Mouse (Mus musculus) left cerebral cortex, adult 2 months (tissue): Measurements from ENCODE around the gene Txndc2. TPM values are rescaled to one million over a fixed set of nuclear protein-coding genes. Genes with fewer than 3 reads are reported as not detected.
A peak's percentile ranks its signal among the peaks of the same experiment; 100 is the strongest.

Source experiments
- DNase-seq, 2 experiments: peaks; one replicate each; pipeline ENCODE4 v3.0.0; 2021 to 2022; ENCODE audit warnings: low spot score in 2 of 2, mixed read lengths in 1 of 2; ENCODE audit errors: extremely low spot score in 1 of 2
- H3K27ac ChIP-seq: fragments of 200-600 bp; 2 replicates; pipeline ENCODE4 v1.8.1; 2022
- H3K4me3 ChIP-seq: fragments of 200-600 bp; 2 replicates; pipeline ENCODE4 v1.8.1; 2022
- CTCF ChIP-seq: fragments of 200-600 bp; IDR thresholded peaks from 2 replicates; pipeline ENCODE4 v1.8.1; 2022; ENCODE audit warnings: antibody characterized with exemption, mild to moderate bottlenecking, moderate library complexity
- intact Hi-C: fragments of 180-260 bp; cut with DNase I; formaldehyde crosslinking; loops from one replicate; pipeline ENCODE4 v1.15.1; 2025
- total RNA-seq, 2 experiments: library from RNA; stranded (reverse); gene quantifications; 2 replicates each; pipeline ENCODE4 v1.2.3; 2021

Txndc2 gene
- total RNA-seq, 2 experiments from 2014 or later, result 0.19 to 0.25 TPM

GRCm38 (mm10) chr17:65623130-65623529 lies 18.8 kb downstream of the Txndc2 start:
- no peak overlapping the region for H3K4me3 ChIP-seq
- TF ChIP-seq CTCF, result no peak
- no peak for DNase-seq
- intact Hi-C loops, result no loop called here
- no peak overlapping the region for H3K27ac ChIP-seq

GRCm38 (mm10) chr17:65618431-65618830 lies 23.5 kb downstream of the Txndc2 start:
- Histone ChIP-seq H3K4me3 (no peak overlapping the region), H3K27ac (no peak overlapping the region)
- intact Hi-C loops, result no loop called here
- no peak for TF ChIP-seq CTCF
- DNase-seq, result no peak

- intact Hi-C loops, result loop anchor here (2.0 kb wide), 1 partner anchor 167 kb away; the partner anchor contains the start of gene Ppp4r1
- no peak for TF ChIP-seq CTCF
- no peak for DNase-seq
- H3K4me3 ChIP-seq, result no peak overlapping the region
- no peak overlapping the region for H3K27ac ChIP-seq
Measured at GRCm38 (mm10) chr17:65615678-65616077, 26.3 kb downstream of the Txndc2 start.

GRCm38 (mm10) chr17:65614431-65614830 lies 27.5 kb downstream of the Txndc2 start:
- intact Hi-C loops, result loop anchor here (1.0 to 5.0 kb wide), 4 partner anchors 29 to 168 kb away; partner anchors contain the start of gene Ppp4r1
- H3K4me3 ChIP-seq, result peak overlapping the region; percentile 96
- DNase-seq, result no peak
- peak overlapping the region; percentile 99 for H3K27ac ChIP-seq
- no peak for TF ChIP-seq CTCF

GRCm38 (mm10) chr17:65613463-65614412 lies 28.2 kb downstream of the Txndc2 start, which contains the start of gene Vapa:
Gene Vapa (minus strand): TSS chr17:65613555.
- TF ChIP-seq CTCF, result no peak
- peak within 1 kb of the TSS; percentile 99 for H3K27ac ChIP-seq
- intact Hi-C loops, result loop anchor here (1.0 to 5.0 kb wide), 4 partner anchors 30 to 169 kb away; partner anchors contain the start of gene Ppp4r1
- H3K4me3 ChIP-seq, result peak within 1 kb of the TSS; percentile 96
- DNase-seq, result peak; percentile 98 to 99

GRCm38 (mm10) chr17:65613142-65613462 lies 28.9 kb downstream of the Txndc2 start:
- Histone ChIP-seq H3K4me3 (peak overlapping the region; percentile 96), H3K27ac (peak overlapping the region; percentile 99)
- intact Hi-C loops, result loop anchor here (5.0 kb wide), 2 partner anchors 64 to 89 kb away; no protein-coding TSS in a partner anchor
- no peak for TF ChIP-seq CTCF
- no peak for DNase-seq

- peak; percentile 43 to 47 for DNase-seq
- TF ChIP-seq CTCF, result no peak
- peak overlapping the region; percentile 96 for H3K4me3 ChIP-seq
Measured at GRCm38 (mm10) chr17:65612391-65613141, 29.4 kb downstream of the Txndc2 start.

DNA sequence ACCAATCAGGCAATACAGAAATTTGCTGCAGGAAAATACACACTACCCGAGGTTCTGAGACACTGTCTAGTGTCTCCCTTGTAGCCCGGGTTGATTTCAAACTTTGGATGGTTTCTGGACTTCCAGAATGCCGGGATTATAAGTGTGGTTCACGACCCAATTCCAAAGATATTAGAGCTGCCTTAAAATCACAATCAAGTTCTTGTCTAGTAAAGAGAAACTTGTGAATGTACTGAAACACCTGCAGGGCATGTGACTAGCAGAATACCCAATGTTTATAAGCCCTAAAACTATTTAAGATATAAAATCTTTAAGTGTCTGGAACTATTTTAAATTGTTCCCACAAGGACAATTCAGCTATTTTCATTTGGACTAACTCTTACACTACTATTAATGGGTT lies 30.2 kb downstream of the Txndc2 start:
- no peak overlapping the region for H3K27ac ChIP-seq
- peak overlapping the region; percentile 96 for H3K4me3 ChIP-seq
- intact Hi-C loops, result loop anchor here (5.0 kb wide), 2 partner anchors 66 to 91 kb away; no protein-coding TSS in a partner anchor
- TF ChIP-seq CTCF, result no peak
- DNase-seq, result no peak

More at GRCm38 (mm10) chr17:65612391-65613141, 29.4 kb downstream of the Txndc2 start:
- intact Hi-C loops, result loop anchor here (5.0 kb wide), 2 partner anchors 65 to 90 kb away; no protein-coding TSS in a partner anchor
- H3K27ac ChIP-seq, result peak overlapping the region; percentile 99

- Histone ChIP-seq H3K27ac (no peak overlapping the region), H3K4me3 (no peak overlapping the region)
- no peak for DNase-seq
- TF ChIP-seq CTCF, result no peak
- intact Hi-C loops, result no loop called here
Measured at GRCm38 (mm10) chr17:65608743-65609142, 33.2 kb downstream of the Txndc2 start.

- H3K27ac ChIP-seq, result no peak overlapping the region
- H3K4me3 ChIP-seq, result no peak overlapping the region
- intact Hi-C loops, result no loop called here
- TF ChIP-seq CTCF, result no peak
- DNase-seq, result no peak
Measured at GRCm38 (mm10) chr17:65608312-65608687, 33.7 kb downstream of the Txndc2 start.

DNA sequence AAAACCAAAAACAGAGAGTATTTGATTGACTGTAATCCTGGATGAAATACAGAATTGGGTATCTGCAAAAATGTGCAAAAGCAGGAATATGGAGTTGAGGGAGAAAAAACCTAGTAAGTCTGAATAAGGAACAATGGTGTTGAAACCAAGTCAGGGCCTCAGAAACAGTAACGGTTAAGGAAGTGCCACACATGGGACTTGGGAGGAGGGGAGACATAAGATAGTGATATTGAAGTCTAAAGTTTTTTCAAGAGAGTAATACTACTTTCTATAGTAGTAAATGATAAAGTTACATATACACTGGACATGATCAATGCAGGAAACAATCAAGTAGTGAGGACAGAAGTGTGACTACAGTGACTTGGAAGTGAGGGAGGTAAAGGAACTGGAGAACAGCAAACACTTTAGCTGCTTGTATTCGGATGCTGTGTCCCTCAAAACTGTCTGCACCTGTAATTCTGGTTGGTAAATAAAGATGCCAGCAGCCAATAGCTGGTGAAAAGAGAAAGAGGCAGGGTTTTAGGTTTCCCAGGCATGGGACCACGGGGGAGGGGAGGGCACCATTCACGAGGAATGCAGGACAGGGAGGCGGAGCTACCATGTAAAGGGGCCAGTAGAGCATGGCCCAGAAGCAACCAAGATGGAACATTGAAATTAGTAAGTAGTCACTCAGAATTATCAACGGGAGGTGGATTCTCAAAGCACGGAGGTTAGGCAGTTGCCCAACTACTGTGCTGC lies 34.2 kb downstream of the Txndc2 start:
- no peak for TF ChIP-seq CTCF
- Histone ChIP-seq H3K4me3 (no peak overlapping the region), H3K27ac (no peak overlapping the region)
- DNase-seq, result no peak
- intact Hi-C loops, result no loop called here
